Mouse (Mus musculus): Measurements from ENCODE around the gene Fars2. TPM values are rescaled to one million over a fixed set of nuclear protein-coding genes. Genes with fewer than 3 reads are reported as not detected.
A peak's percentile ranks its signal among the peaks of the same experiment; 100 is the strongest.

Gene Fars2
- total RNA-seq, 2 experiments from 2014 or later = 34.6 to 35.7 TPM

DNA sequence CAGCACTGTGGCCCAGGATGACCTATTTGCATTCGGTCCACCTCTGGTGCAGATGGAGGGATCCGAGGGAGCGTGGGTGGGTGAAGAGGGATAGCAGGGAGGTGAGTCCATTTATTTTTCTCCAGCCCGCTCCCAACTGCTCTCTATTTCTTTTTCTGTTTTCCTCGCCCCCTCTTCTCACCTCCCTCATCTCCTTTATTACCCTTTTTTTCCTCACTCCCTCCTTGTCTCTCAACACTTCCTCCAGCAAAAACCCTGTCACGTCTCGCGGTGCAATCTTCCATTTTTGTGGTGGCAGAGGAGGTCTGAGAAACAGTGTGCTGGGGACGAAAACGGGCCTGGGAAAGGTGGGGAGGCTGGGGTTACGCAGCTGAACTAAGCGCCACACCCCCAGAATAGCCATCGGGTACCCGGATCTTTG lies 613.1 kb downstream of the Fars2 start:
- intact Hi-C loops (cut with DNase I) = loop anchor here (5.0 to 10.0 kb wide), 3 partner anchors 404 to 613 kb away; partner anchors contain the start of genes Fars2 and Lyrm4
- DNase-seq (ENCODE audit: low spot score in 2 of 2) = peak; percentile 46 to 47

DNA sequence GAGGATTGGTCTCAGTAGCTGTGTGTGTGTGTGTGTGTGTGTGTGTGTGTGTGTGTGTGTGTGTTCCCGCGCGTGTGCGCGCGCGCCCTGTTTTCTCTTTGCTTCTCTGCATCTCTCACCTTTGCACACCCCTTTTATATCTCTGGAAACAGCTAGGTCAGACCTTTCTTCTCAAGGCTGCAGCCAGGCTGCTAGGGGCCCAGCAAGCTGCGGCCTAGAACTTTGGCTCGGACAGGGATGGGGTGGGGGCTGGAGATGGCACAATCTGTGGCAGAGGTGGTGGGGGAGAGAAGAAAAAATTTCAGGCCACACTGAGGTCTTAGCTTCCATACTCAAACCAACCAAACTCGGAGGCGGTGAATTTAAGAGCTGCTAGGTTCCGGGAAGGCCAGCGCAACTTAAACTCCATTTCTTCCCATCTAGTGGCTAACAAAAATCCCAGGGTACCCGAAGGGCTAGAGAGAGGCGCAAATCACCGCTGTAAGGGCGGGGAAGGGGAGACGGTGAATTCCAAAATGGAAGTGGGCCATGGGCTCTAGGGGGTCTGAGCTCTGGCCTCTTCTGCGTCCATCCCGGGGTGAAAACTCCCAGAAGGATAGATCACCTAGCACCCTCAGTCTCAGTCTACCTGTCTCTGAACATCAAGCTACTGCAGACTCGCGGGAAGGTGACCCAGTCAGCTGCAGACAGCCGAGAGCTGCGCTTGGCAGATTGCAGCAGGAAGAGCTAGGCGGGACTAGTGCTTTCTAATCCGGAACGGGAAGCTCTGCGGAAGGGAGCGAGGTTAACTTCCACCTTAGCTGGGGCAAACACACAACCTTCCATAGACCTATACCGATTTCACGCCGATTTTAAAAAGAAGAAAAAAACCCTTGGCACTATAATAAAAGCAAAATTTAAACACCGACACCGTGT lies 614.1 kb downstream of the Fars2 start:
- intact Hi-C loops (cut with DNase I) = loop anchor here (5.0 to 10.0 kb wide), 3 partner anchors 404 to 614 kb away; partner anchors contain the start of genes Fars2 and Lyrm4

DNA sequence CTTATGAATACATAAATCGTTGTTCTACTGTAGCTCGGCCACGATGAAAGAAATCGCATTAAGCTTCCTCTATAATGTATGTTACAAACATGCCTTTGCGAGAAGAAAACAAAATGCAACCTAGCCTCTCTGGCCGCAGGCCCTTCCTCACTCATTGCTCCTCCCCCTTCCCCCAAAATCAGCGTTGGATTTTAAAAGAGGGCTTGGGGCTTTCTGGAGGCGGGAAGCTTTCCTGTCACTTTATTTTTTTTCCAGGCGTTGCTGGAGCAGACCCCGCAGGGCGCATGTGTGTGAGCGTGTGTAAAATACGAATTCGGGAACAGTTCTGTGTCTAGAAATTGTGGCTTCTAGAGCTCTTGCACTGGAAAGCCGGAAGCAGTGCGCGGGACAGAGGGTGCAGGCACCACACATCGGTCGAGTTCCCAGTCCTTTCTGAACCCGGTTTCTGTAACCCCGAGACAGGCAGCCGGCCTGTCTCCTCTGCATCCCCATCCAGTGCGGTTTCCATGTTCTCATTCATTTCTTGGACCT lies 614.8 kb downstream of the Fars2 start:
- intact Hi-C loops (cut with DNase I) = loop anchor here (5.0 to 10.0 kb wide), 3 partner anchors 403 to 615 kb away; partner anchors contain the start of genes Fars2 and Lyrm4
- peak; percentile 53 to 57 for DNase-seq (ENCODE audit: low spot score in 2 of 2)

More for the DNA sequence above, 614.1 kb downstream of the Fars2 start:
- peak; percentile 46 to 55 for DNase-seq (ENCODE audit: low spot score in 2 of 2)

GRCm38 (mm10) chr13:36732891-36733490 lies 615.8 kb downstream of the Fars2 start:
- intact Hi-C loops (cut with DNase I) = loop anchor here (5.0 to 10.0 kb wide), 3 partner anchors 402 to 616 kb away; partner anchors contain the start of genes Fars2 and Lyrm4
- DNase-seq (ENCODE audit: low spot score in 2 of 2) = no peak

- DNase-seq (ENCODE audit: low spot score in 2 of 2) = peak in 1 of 2 experiments; percentile 19
- intact Hi-C loops (cut with DNase I) = loop anchor here (5.0 to 10.0 kb wide), 3 partner anchors 401 to 616 kb away; partner anchors contain the start of genes Fars2 and Lyrm4
Measured at GRCm38 (mm10) chr13:36733566-36733965, 616.4 kb downstream of the Fars2 start.

- intact Hi-C loops (cut with DNase I) = loop anchor here (2.0 to 10.0 kb wide), 4 partner anchors 401 to 617 kb away; partner anchors contain the start of genes Fars2 and Lyrm4
- DNase-seq (ENCODE audit: low spot score in 2 of 2) = peak; percentile 51 to 53
Measured at GRCm38 (mm10) chr13:36733989-36734690, 616.9 kb downstream of the Fars2 start.

DNA sequence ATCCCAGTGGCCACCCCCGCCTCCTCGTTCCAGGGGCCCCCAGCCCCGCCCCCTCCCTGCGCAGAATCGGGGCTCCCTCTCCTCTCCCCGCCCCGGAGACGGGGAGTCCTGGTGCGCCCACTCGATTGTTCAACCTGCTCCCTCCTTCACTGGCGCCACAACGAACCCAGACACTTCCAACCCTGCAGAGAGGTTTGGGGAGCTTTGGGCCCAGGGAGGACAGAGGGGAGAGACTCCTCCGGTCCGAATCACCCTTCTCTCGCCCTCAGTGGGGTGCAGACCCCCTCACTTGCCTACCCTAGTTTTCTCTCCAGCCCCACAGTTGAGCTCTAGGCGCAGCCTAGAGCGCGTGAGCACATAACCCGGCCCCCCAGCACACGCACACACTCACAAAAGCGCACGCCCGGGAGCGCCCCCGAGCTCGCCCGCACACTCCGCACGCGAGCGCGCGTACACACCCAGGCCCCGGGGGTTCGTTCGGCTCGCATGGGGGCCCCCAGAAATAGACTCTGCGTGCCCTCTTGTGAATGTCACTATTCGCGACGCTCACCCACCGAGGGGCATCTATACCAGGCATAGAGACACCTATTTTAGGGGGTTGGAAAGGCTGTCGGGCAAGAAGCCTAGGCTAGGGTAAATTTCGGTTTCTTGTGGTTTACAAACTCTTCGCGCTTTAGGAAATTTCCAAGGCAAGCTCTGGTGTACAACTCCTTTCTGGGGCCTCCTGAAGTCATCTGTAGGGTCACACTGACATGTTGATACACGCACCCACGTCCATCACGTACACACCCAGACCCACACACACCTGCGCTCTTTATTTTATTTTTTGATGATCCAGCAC lies 617.7 kb downstream of the Fars2 start, which contains the start of gene Nrn1:
Gene Nrn1 (minus strand): TSS at position 401 of the 841 bp plus-strand sequence.
- intact Hi-C loops (cut with DNase I) = loop anchor here (2.0 to 10.0 kb wide), 4 partner anchors 400 to 618 kb away; partner anchors contain the start of genes Fars2 and Lyrm4
- DNase-seq (ENCODE audit: low spot score in 2 of 2) = peak; percentile 60 to 75

DNA sequence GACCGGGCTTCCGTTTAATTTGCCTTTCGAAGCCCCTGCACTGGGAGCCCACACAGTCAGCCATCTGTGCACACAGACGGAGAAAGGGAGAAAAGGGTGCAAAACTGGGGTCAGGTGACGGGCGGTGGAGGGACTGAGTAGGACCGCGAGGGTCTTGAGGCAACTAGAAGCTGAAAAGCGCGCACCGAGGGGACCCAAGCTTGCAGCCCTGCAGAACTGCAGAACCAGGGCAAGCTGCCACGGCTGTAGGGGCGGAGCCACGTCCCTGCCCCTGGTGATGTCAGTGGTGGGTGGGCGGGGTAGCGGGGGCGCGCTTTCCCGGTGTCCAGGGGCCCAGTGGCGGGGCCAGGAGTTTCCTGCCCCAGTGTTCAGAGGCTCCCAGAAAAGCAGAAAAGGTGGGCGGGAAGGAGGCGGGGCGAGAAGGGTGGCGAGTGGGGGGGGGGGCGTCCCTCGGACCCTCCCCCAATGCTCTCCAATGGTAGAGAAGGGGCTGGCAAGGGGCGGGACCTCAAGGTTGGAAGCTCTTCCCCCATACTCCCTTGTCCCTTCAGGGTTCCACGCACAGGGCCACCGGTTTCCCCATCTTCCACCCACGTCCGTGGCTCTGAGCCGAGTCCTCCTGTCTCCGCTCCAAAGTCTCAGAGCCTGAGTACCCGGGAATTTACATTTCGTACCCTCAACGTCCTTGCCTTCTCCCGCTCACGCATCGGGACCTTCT lies 618.8 kb downstream of the Fars2 start:
- intact Hi-C loops (cut with DNase I) = loop anchor here (2.0 to 10.0 kb wide), 2 partner anchors 399 to 577 kb away; no protein-coding TSS in a partner anchor
- DNase-seq (ENCODE audit: low spot score in 2 of 2) = peak; percentile 73 to 81

DNA sequence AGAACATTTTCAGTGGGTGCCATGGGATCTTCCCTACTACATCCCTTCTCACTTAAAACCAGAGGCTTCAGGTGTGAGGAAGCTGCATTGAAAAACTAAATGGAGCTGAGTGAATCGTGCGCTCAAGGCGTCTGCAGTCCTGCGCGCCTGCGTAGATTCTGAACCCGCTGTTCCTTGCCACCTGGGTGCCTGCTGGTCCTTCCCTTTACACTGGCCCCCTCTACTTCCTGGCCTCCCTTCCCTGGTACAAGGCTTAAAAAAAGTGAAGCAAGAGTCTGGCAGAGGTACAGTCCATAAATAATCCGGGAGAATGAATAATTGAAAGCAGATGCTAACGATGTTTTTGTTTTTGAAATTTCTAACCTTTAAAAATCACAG lies 619.4 kb downstream of the Fars2 start:
- intact Hi-C loops (cut with DNase I) = loop anchor here (10.0 kb wide), 1 partner anchor 398 kb away; no protein-coding TSS in a partner anchor
- DNase-seq (ENCODE audit: low spot score in 2 of 2) = no peak

GRCm38 (mm10) chr13:36750056-36750455 lies 632.8 kb downstream of the Fars2 start:
- no peak for DNase-seq (ENCODE audit: low spot score in 2 of 2)
- intact Hi-C loops (cut with DNase I) = no loop called here

- DNase-seq (ENCODE audit: low spot score in 2 of 2) = no peak
- intact Hi-C loops (cut with DNase I) = no loop called here
Measured at GRCm38 (mm10) chr13:36751861-36752260, 634.6 kb downstream of the Fars2 start.

DNA sequence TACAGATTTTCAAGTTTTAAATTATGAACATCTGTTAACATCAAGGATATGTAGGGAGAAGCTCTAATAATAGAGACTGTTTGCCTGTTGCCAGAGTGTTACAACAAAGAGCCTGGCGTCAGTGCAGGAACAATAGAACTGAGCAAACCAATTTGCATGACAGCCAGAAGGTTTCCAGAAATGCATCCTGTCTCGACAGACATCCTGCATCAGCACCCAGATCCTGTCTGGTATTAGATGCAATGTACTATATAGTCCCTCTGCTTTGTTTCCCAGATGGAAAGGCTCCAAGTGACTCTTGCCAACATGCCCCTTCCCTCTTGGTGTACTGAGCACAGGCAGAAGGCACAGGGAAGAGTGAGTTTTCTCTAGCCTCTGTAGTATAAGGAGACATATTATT lies 649.6 kb downstream of the Fars2 start:
- DNase-seq (ENCODE audit: low spot score in 2 of 2) = no peak

More for the DNA sequence above, 649.6 kb downstream of the Fars2 start:
- intact Hi-C loops (cut with DNase I) = no loop called here

Other genes with a start within 250 kb of the Fars2 start
- 1 to 10 TPM; 5.0 to 5.4 TPM for gene Rpp40, start 211.1 kb upstream of the Fars2 start, total RNA-seq (2021)
- gene Ppp1r3g, start 158.6 kb upstream of the Fars2 start, total RNA-seq (2021) = 10 to 100 TPM; 16.5 to 17.1 TPM
- gene Lyrm4, start 114 bp downstream of the Fars2 start, total RNA-seq (2021) = 10 to 100 TPM; 21.7 to 23.0 TPM